Mouse (Mus musculus) hindbrain, embryonic 14.5 days (tissue): ENCODE results near the gene Hnrnpc. TPM values are rescaled to one million over a fixed set of nuclear protein-coding genes. Genes with fewer than 3 reads are reported as not detected.

ENCODE experiments used
- ATAC-seq: fragments of 200-750 bp; cut with Nextera tagmentation; 2 replicates; pipeline ENCODE4 v1.8.0; 2017; ENCODE audit warnings: moderate number of reproducible peaks, mild to moderate bottlenecking, moderate TSS enrichment, moderate library complexity; ENCODE audit not compliant: low FRiP score
- DNase-seq: peaks from one replicate; pipeline ENCODE4 v3.0.0-alpha.2; 2015; ENCODE audit warnings: low spot score
- H3K27ac ChIP-seq: fragments of 300-500 bp; sonication (generic); 2 replicates; pipeline ENCODE4 v1.5.1; 2014; ENCODE audit warnings: mild to moderate bottlenecking, moderate library complexity
- H3K27me3 ChIP-seq: fragments of 300-500 bp; sonication (generic); 2 replicates; pipeline ENCODE4 v1.6.1; 2014; ENCODE audit warnings: mild to moderate bottlenecking, low read length, mixed read lengths; ENCODE audit not compliant: control insufficient read depth, insufficient read depth
- H3K36me3 ChIP-seq: fragments of 300-500 bp; sonication (generic); replicated peaks from 2 replicates; pipeline ENCODE4 v1.6.1; 2014; ENCODE audit not compliant: control insufficient read depth, insufficient read depth
- H3K4me1 ChIP-seq: fragments of 300-500 bp; sonication (generic); replicated peaks from 2 replicates; pipeline ENCODE4 v1.6.1; 2014; ENCODE audit warnings: antibody characterized with exemption, low read length, mixed read lengths; ENCODE audit not compliant: control insufficient read depth, insufficient read depth
- H3K4me2 ChIP-seq: fragments of 300-500 bp; sonication (generic); replicated peaks from 2 replicates; pipeline ENCODE4 v1.6.1; 2014; ENCODE audit warnings: mild to moderate bottlenecking, moderate library complexity
- H3K4me3 ChIP-seq: fragments of 300-500 bp; sonication (generic); replicated peaks from 2 replicates; pipeline ENCODE4 v1.5.1; 2014; ENCODE audit warnings: mild to moderate bottlenecking, low read length
- H3K9ac ChIP-seq: fragments of 300-500 bp; sonication (generic); 2 replicates; pipeline ENCODE4 v1.6.1; 2014
- H3K9me3 ChIP-seq: fragments of 300-500 bp; sonication (generic); 2 replicates; pipeline ENCODE4 v1.6.1; 2016; ENCODE audit warnings: low read length; ENCODE audit not compliant: control insufficient read depth
- WGBS: fragments of 180-500 bp; shearing (Covaris S2); extraction: QIAGEN DNeasy Blood & Tissue Kit; methylation state at CpG from one replicate; pipeline ENCODE4 v1.1.7; 2014; 5-methylcytosine and 5-hydroxymethylcytosine counted together
- polyA plus RNA-seq: library from polyadenylated mRNA; unstranded; fragments of >200 nt; fragmentation: Nextera tagmentation; extraction: Ambion mirVana; gene quantifications from 2 replicates; pipeline ENCODE4 v1.2.1, GENCODE M21; 2014

Hnrnpc gene
- polyA plus RNA-seq, 1 experiment from 2014 or later: 451 TPM

- Histone ChIP-seq H3K4me2 (no peak overlapping the region), H3K4me1 (no peaks in the 10 kb centered on the region), H3K9ac (no peak overlapping the region), H3K27me3 (no peaks in the 10 kb centered on the region), H3K36me3 (no peaks in the 10 kb centered on the region), H3K4me3 (no peak overlapping the region), H3K27ac (no peak overlapping the region), H3K9me3 (no peaks in the 10 kb centered on the region)
- no peak for ATAC-seq
- WGBS: 86% methylated on average over 5 of the region's 5 CpGs
- DNase-seq: no peak
These were observed 29.8 kb upstream of the Hnrnpc start for GRCm38 (mm10) chr14:52133584-52133983.

GRCm38 (mm10) chr14:52124636-52125035 is 20.8 kb upstream of the Hnrnpc start:
- Histone ChIP-seq H3K27me3 (no peaks in the 10 kb centered on the region), H3K9me3 (no peaks in the 10 kb centered on the region), H3K9ac (no peak overlapping the region), H3K4me1 (no peaks in the 10 kb centered on the region), H3K27ac (no peak overlapping the region), H3K36me3 (no peaks in the 10 kb centered on the region), H3K4me3 (no peak overlapping the region), H3K4me2 (no peak overlapping the region)
- 93% methylated on average over 3 of the region's 3 CpGs for WGBS
- no peak for DNase-seq
- ATAC-seq: no peak

DNA sequence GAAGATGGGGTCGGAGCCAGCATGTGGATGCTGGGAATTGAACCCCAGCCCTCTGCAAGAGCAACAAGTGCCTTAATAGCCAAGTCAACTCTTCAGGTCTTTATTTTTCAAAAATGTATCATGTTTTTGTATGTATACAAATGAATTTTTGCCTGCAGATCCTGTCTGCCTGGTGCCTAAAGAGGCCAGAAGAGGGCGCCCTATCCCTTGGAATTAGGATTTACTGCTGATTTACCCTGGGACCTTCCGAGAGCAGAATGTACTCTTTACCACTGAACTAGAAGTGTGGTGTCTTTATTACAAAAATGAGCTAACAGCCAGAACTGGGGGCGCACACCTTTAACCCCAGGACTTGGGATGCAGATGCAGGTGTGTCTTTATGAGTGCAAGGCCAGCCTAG is 20.1 kb upstream of the Hnrnpc start:
- Histone ChIP-seq H3K4me2 (no peak overlapping the region), H3K4me1 (no peaks in the 10 kb centered on the region), H3K27ac (no peak overlapping the region), H3K27me3 (no peaks in the 10 kb centered on the region), H3K9me3 (no peaks in the 10 kb centered on the region), H3K36me3 (no peaks in the 10 kb centered on the region), H3K9ac (no peak overlapping the region), H3K4me3 (no peak overlapping the region)
- DNase-seq (peak; percentile 78), ATAC-seq (0 out of 2 replicates have a peak, but pooled peaks have one; percentile 32)
- WGBS: 27% methylated on average over 4 of the region's 4 CpGs

GRCm38 (mm10) chr14:52120169-52120568 is 16.3 kb upstream of the Hnrnpc start:
- WGBS: 58% methylated on average over 7 of the region's 7 CpGs
- no peak for ATAC-seq
- no peak for DNase-seq
- 0 out of 2 replicates have a peak, but pooled peaks cover 4% of the 10 kb centered on the region for H3K4me1 ChIP-seq
- H3K4me3 ChIP-seq: no peak overlapping the region
- no peaks in the 10 kb centered on the region for H3K27me3 ChIP-seq
- no peaks in the 10 kb centered on the region for H3K36me3 ChIP-seq
- no peaks in the 10 kb centered on the region for H3K9me3 ChIP-seq
- peak overlapping the region; percentile 69; the same call in 1 of the 2 replicates for H3K9ac ChIP-seq
- H3K27ac ChIP-seq: 0 out of 2 replicates have a peak overlapping the region, but pooled peaks have one; percentile 33
- H3K4me2 ChIP-seq: peak overlapping the region; percentile 95

GRCm38 (mm10) chr14:52118823-52119608 is 15.2 kb upstream of the Hnrnpc start:
- DNase-seq (peak; percentile 65), ATAC-seq (peak; percentile 86)
- H3K4me3 ChIP-seq: peak overlapping the region; percentile 52
- no peaks in the 10 kb centered on the region for H3K36me3 ChIP-seq
- WGBS: 2% methylated on average over 38 of the region's 38 CpGs
- H3K9ac ChIP-seq: peak overlapping the region; percentile 69
- H3K27ac ChIP-seq: peak overlapping the region; percentile 80
- no peaks in the 10 kb centered on the region for H3K27me3 ChIP-seq
- no peaks in the 10 kb centered on the region for H3K9me3 ChIP-seq
- peak overlapping the region; percentile 95 for H3K4me2 ChIP-seq
- H3K4me1 ChIP-seq: 0 out of 2 replicates have a peak, but pooled peaks cover 4% of the 10 kb centered on the region

DNA sequence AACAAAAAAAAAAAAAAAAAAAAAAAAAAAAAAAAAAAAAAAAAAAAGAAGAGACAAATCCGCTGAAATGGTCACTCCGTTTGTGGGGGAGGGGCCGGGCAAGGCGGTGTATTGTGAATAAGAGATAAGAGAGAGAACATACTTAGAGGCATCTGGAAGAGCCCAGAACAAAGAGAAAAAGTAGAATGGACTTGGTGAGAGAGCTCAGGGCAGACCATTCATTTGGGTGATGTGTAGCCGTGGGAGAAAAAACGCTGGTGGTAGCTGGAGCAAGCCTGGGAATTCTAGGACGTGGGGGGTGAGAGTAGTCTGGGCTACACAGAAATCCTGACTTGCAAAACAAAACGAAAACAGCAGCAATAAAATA is 14.6 kb upstream of the Hnrnpc start:
- Histone ChIP-seq H3K4me2 (peak overlapping the region; percentile 95), H3K9ac (peak overlapping the region; percentile 69), H3K9me3 (no peaks in the 10 kb centered on the region), H3K36me3 (no peaks in the 10 kb centered on the region), H3K4me1 (0 out of 2 replicates have a peak, but pooled peaks cover 4% of the 10 kb centered on the region), H3K27me3 (no peaks in the 10 kb centered on the region), H3K4me3 (peak overlapping the region; percentile 52), H3K27ac (peak overlapping the region; percentile 80)
- peak; percentile 44 for DNase-seq
- 16% methylated on average over 8 of the region's 8 CpGs for WGBS
- ATAC-seq: peak; percentile 15; the same call in 1 of the 2 replicates

GRCm38 (mm10) chr14:52117241-52117640 is 13.4 kb upstream of the Hnrnpc start:
- WGBS: 97% methylated on average over 5 of the region's 5 CpGs
- H3K4me1 ChIP-seq: 0 out of 2 replicates have a peak, but pooled peaks cover 4% of the 10 kb centered on the region

GRCm38 (mm10) chr14:52114101-52114500 is 10.3 kb upstream of the Hnrnpc start:
- Histone ChIP-seq H3K4me3 (no peak overlapping the region), H3K4me2 (no peak overlapping the region), H3K9ac (no peak overlapping the region), H3K27me3 (no peaks in the 10 kb centered on the region), H3K27ac (no peak overlapping the region), H3K36me3 (no peaks in the 10 kb centered on the region), H3K4me1 (0 out of 2 replicates have a peak, but pooled peaks cover 4% of the 10 kb centered on the region), H3K9me3 (no peaks in the 10 kb centered on the region)
- ATAC-seq (no peak), DNase-seq (no peak)
- WGBS: 67% methylated on average over 1 of the region's 1 CpGs

More at GRCm38 (mm10) chr14:52117241-52117640, 13.4 kb upstream of the Hnrnpc start:
- DNase-seq: no peak
- Histone ChIP-seq H3K9ac (no peak overlapping the region), H3K9me3 (no peaks in the 10 kb centered on the region), H3K27me3 (no peaks in the 10 kb centered on the region), H3K4me2 (no peak overlapping the region), H3K4me3 (no peak overlapping the region), H3K27ac (no peak overlapping the region), H3K36me3 (no peaks in the 10 kb centered on the region)
- ATAC-seq: no peak

GRCm38 (mm10) chr14:52110346-52110745 is 6.5 kb upstream of the Hnrnpc start, which contains the start of gene Rpgrip1:
TSS of gene Rpgrip1 (plus strand) at chr14:52110704.
- Histone ChIP-seq H3K4me2 (no peak within 1 kb of the TSS), H3K4me3 (no peak within 1 kb of the TSS), H3K27me3 (no peaks in the 10 kb centered on the region), H3K27ac (no peak within 1 kb of the TSS), H3K36me3 (no peaks in the 10 kb centered on the region), H3K9ac (no peak within 1 kb of the TSS), H3K4me1 (no peaks in the 10 kb centered on the region), H3K9me3 (no peaks in the 10 kb centered on the region)
- DNase-seq (no peak), ATAC-seq (no peak)
- 84% methylated on average over 4 of the region's 4 CpGs for WGBS
